Comparison of ENCODE assay signal across 24 mouse cellular contexts in the genomic region with DNA sequence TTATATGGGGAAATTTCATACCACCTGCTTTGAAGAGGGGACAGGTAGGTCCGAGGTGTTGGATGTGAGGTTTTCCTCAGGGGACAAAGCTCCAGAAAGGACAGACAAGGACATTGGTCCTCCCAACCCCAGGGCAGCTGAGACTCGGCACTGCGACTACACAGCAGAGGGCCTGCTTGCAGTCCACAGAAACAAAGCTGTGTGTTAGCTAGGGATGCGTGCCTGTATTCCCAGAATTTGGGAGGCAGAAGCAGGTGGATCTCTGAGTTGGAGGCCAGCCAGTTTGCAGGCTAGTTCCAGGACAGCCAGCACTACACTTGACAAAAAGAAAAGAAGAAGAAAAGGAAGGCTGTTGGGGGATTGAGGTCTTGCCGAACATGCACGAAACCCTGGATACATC.
DNase-seq lines count a peak whose midpoint lies in the region; ATAC-seq and TF ChIP-seq lines count a peak whose summit lies in the region.
"Had no signal": no experiment of that assay in that cellular context is flagged by ENCODE, and none has a peak within 500 bp of the region (broad histone marks: within the 10 kb centered on the region; RNA-seq: fewer than 3 reads in every experiment).

No protein-coding gene starts in this region.

- H3K4me1 ChIP-seq in cerebellum, adult 2 months (ENCODE audit: control insufficient read depth, insufficient read depth, low read length): peaks cover 42% of the 10 kb centered on the region
- H3K4me1 ChIP-seq in heart, embryonic 10.5 days: 0 out of 2 replicates have a peak, but pooled peaks cover 9% of the 10 kb centered on the region
- H3K4me1 ChIP-seq in thymus, adult 2 months (replicated peaks; ENCODE audit: control insufficient read depth, insufficient read depth, low read length): peaks cover 32% of the 10 kb centered on the region
- H3K4me1 ChIP-seq: embryonic facial prominence, embryonic 13.5 days; embryonic facial prominence, embryonic 15.5 days; forebrain, embryonic 10.5 days; forebrain, embryonic 12.5 days had no signal

- H3K27me3 ChIP-seq in cerebellum, adult 2 months (ENCODE audit: control insufficient read depth, insufficient read depth, low read length): no peaks in the 10 kb centered on the region
- no peaks in the 10 kb centered on the region for H3K27me3 ChIP-seq in heart, embryonic 10.5 days (ENCODE audit: insufficient read depth, poor library complexity, severe bottlenecking)
- no peaks in the 10 kb centered on the region for H3K27me3 ChIP-seq in thymus, adult 2 months (ENCODE audit: control insufficient read depth, insufficient read depth, low read length)
- H3K27me3 ChIP-seq: embryonic facial prominence, embryonic 13.5 days; embryonic facial prominence, embryonic 15.5 days; forebrain, embryonic 12.5 days had no signal

- no peak for ATAC-seq in megakaryocyte progenitor cell, adult 5-6 weeks (replicated peaks; ENCODE audit: poor library complexity)
- ATAC-seq: activated CD4-positive, CD25-positive, alpha-beta regulatory T cell, adult 4 months; CD4-positive, CD25-positive, alpha-beta regulatory T cell, adult 4 months; forebrain, embryonic 14.5 days; forebrain, embryonic 16.5 days; Patski had no signal

- no peaks in the 10 kb centered on the region for H3K36me3 ChIP-seq in heart, embryonic 10.5 days
- no peaks in the 10 kb centered on the region for H3K36me3 ChIP-seq in thymus, adult 2 months (ENCODE audit: control insufficient read depth, insufficient read depth, low read length)
- H3K36me3 ChIP-seq: embryonic facial prominence, embryonic 13.5 days; embryonic facial prominence, embryonic 15.5 days; G1E had no signal

- 74% methylated on average over 6 of the region's 6 CpGs for WGBS in cerebellum, adult 2 months
- 82% methylated on average over 6 of the region's 6 CpGs for WGBS in heart, embryonic 10.5 days
- 90% methylated on average over 6 of the region's 6 CpGs for WGBS in thymus, adult 2 months

- H3K27ac ChIP-seq in cerebellum, adult 2 months (ENCODE audit: insufficient read depth, low read length): 0 out of 2 replicates have a peak overlapping the region, but pooled peaks have one; percentile 4
- no peak overlapping the region for H3K27ac ChIP-seq in heart, embryonic 10.5 days
- peak overlapping the region; percentile 1; the same call in 1 of the 2 replicates for H3K27ac ChIP-seq in thymus, adult 2 months (ENCODE audit: control insufficient read depth, insufficient read depth, low read length)
- H3K27ac ChIP-seq: embryonic facial prominence, embryonic 13.5 days; embryonic facial prominence, embryonic 15.5 days; forebrain, embryonic 10.5 days; forebrain, embryonic 12.5 days had no signal

- no peak overlapping the region for H3K4me3 ChIP-seq in cerebellum, adult 2 months (replicated peaks; ENCODE audit: insufficient read depth, low read depth, low read length)
- H3K4me3 ChIP-seq in heart, embryonic 10.5 days: no peak overlapping the region
- H3K4me3 ChIP-seq in thymus, adult 2 months (ENCODE audit: control insufficient read depth, insufficient read depth, low read length): no peak overlapping the region
- H3K4me3 ChIP-seq: embryonic facial prominence, embryonic 13.5 days; embryonic facial prominence, embryonic 15.5 days; erythroblast, embryonic 14.5 days; forebrain, embryonic 10.5 days; forebrain, embryonic 12.5 days had no signal

- no peaks in the 10 kb centered on the region for H3K9me3 ChIP-seq in heart, embryonic 10.5 days
- H3K9me3 ChIP-seq: embryonic facial prominence, embryonic 13.5 days; embryonic facial prominence, embryonic 15.5 days; forebrain, embryonic 10.5 days; forebrain, embryonic 12.5 days; G1E had no signal

- no peak for TF ChIP-seq POLR2A in cerebellum, adult 2 months (IDR thresholded peaks at IDR 0.05; ENCODE audit: borderline replicate concordance, insufficient read depth, low read length)
- TF ChIP-seq POLR2A in thymus, adult 2 months (IDR thresholded peaks at IDR 0.05; ENCODE audit: control insufficient read depth, extremely low read depth, insufficient read depth, low read length, poor library complexity): no peak

- peak in 1 of 2 experiments; percentile 43 for DNase-seq in cerebellum, adult 2 months
- DNase-seq in cerebellum, adult 11-12 months: no peak
- DNase-seq in heart, embryonic 10.5 days (ENCODE audit: low spot score): peak; percentile 63
- no peak for DNase-seq in heart, postnatal 36 days
- no peak for DNase-seq in thymus, adult 2 months
- no peak for DNase-seq in thymus, postnatal 36 days
- DNase-seq: adrenal gland, adult 8-10 months; adrenal gland, postnatal 14 days; adrenal gland, postnatal 36 days; B cell, adult 2 months; cerebellum, adult 9-10 months; embryo, embryonic 11 days had no signal

- TF ChIP-seq CTCF in cerebellum, adult 2 months (IDR thresholded peaks at IDR 0.05; ENCODE audit: borderline replicate concordance, insufficient read depth, low read depth, low read length): no peak
- TF ChIP-seq CTCF in thymus, adult 2 months (IDR thresholded peaks at IDR 0.05; ENCODE audit: borderline replicate concordance, control insufficient read depth, extremely low read depth, insufficient read depth, low read length, poor library complexity): no peak

- intact Hi-C loops in heart, postnatal 36 days (cut with DNase I): loop anchor here (10.0 kb wide), 1 partner anchor 224 kb away; no protein-coding TSS in a partner anchor
